Comparison of ENCODE assay signal across 26 mouse cellular contexts in the genomic region with DNA sequence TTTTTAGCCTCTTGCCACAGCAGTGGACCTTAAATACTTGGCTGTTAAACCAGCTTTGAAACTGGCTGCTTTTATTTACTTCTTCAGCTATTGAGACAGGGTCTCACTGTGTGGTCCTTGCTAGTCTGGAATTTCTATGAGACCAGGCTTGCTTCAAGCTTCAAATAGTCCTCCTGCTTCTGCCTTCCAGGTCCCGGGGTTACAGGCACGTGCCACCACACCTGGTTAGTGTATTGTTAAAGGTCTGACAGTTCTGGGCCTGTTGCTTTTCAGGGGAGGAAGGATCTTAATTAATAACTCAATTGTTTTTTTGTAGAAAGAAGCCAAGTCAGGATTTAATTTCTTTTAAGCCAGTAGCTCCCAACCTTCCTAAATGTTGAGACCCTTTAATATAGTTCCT.
"Had no signal": no experiment of that assay in that cellular context is flagged by ENCODE, and none has a peak within 500 bp of the region (broad histone marks: within the 10 kb centered on the region; RNA-seq: fewer than 3 reads in every experiment).

No protein-coding gene starts in this region.

- H3K36me3 ChIP-seq: heart, embryonic 10.5 days; heart, embryonic 13.5 days; heart, embryonic 15.5 days; hindbrain, embryonic 13.5 days; hindbrain, embryonic 15.5 days; kidney, embryonic 15.5 days; limb, embryonic 13.5 days; limb, embryonic 15.5 days had no signal

- DNase-seq: forebrain, postnatal 0 days; gastrocnemius, adult 2 months; gastrocnemius, postnatal 10 days; gastrocnemius, postnatal 25 days; heart, adult 18-20 months; heart, postnatal 14 days; heart, postnatal 36 days; kidney, adult 11 months; kidney, adult 2 months; kidney, adult 9 months; kidney, postnatal 14 days; kidney, postnatal 36 days; layer of hippocampus, adult 9-11 months; layer of hippocampus, postnatal 36 days; left cerebral cortex, postnatal 4 days had no signal

- H3K9me3 ChIP-seq: heart, embryonic 10.5 days; heart, embryonic 13.5 days; heart, embryonic 15.5 days; hindbrain, embryonic 13.5 days; hindbrain, embryonic 15.5 days; kidney, embryonic 15.5 days; limb, embryonic 13.5 days; limb, embryonic 15.5 days had no signal

- H3K27me3 ChIP-seq: heart, embryonic 13.5 days; heart, embryonic 15.5 days; hindbrain, embryonic 13.5 days; hindbrain, embryonic 15.5 days; kidney, embryonic 15.5 days; limb, embryonic 13.5 days; limb, embryonic 15.5 days had no signal

- H3K9ac ChIP-seq: forebrain, postnatal 0 days; heart, embryonic 13.5 days; heart, embryonic 15.5 days; hindbrain, embryonic 13.5 days; hindbrain, embryonic 15.5 days; kidney, embryonic 15.5 days; limb, embryonic 13.5 days; limb, embryonic 15.5 days had no signal

- H3K4me2 ChIP-seq: heart, embryonic 13.5 days; heart, embryonic 15.5 days; hindbrain, embryonic 13.5 days; hindbrain, embryonic 15.5 days; kidney, embryonic 15.5 days; limb, embryonic 13.5 days; limb, embryonic 15.5 days had no signal

- ATAC-seq: forebrain, postnatal 0 days; hindbrain, postnatal 0 days; intestine, embryonic 16.5 days had no signal

- H3K4me1 ChIP-seq: hindbrain, embryonic 13.5 days; hindbrain, embryonic 15.5 days; kidney, embryonic 15.5 days had no signal

- H3K27ac ChIP-seq: heart, embryonic 10.5 days; heart, embryonic 13.5 days; heart, embryonic 15.5 days; hindbrain, embryonic 13.5 days; hindbrain, embryonic 15.5 days; hindbrain, postnatal 0 days; kidney, embryonic 15.5 days; kidney, postnatal 0 days; limb, embryonic 13.5 days; limb, embryonic 15.5 days had no signal

- H3K4me3 ChIP-seq: gastrocnemius, adult 2 months; heart, embryonic 10.5 days; heart, embryonic 13.5 days; heart, embryonic 15.5 days; hindbrain, embryonic 13.5 days; hindbrain, embryonic 15.5 days; kidney, embryonic 15.5 days; limb, embryonic 13.5 days; limb, embryonic 15.5 days had no signal
